16 mouse cellular contexts compared by ENCODE assay signal in the genomic region with DNA sequence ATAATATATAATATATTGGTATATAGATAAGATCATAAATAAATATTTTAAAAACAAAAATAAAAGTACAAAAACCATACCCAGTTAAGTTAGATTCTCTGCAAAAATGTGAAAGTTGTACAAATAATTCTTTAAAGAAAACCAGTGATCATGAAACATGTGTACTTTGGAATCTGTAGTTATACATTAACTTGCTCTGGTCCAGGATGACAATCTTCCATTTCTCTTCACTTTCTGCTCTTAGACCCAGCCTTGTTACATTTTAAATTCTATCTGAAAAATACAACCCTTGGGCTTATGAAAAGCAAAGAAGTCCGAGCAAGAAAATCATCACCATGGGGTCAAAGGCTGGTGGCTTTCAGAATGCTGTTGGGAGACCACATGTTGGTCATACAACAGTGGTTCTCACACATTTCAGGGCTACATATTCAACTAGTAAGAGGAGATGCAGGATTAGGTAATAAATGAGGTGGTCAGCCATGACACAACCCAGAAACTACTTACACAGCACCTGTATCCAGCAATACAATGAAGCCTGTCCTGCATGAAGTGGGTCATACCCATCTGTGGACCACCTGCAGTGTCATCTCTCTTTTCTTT.
A peak's percentile ranks its signal among the peaks of the same experiment; 100 is the strongest.
DNase-seq lines count a peak whose midpoint lies in the region; ATAC-seq and TF ChIP-seq lines count a peak whose summit lies in the region.
"Had no signal": no experiment of that assay in that cellular context is flagged by ENCODE, and none has a peak within 500 bp of the region (broad histone marks: within the 10 kb centered on the region; RNA-seq: fewer than 3 reads in every experiment).

No protein-coding gene starts in this region.

- ATAC-seq in heart, embryonic 13.5 days (ENCODE audit: extremely low read depth, insufficient number of reproducible peaks, low FRiP score, low TSS enrichment) = no peak
- ATAC-seq in intestine, embryonic 15.5 days = peak; percentile 68
- ATAC-seq in kidney, embryonic 16.5 days (ENCODE audit: low FRiP score, low TSS enrichment) = peak; percentile 27; the same call in 1 of the 2 replicates
- ATAC-seq in liver, embryonic 14.5 days (ENCODE audit: insufficient read depth) = no peak
- no peak for ATAC-seq in forebrain, postnatal 0 days
- ATAC-seq: forebrain, embryonic 13.5 days; lung, postnatal 0 days had no signal

- H3K36me3 ChIP-seq in heart, embryonic 13.5 days = no peaks in the 10 kb centered on the region
- H3K36me3 ChIP-seq in intestine, embryonic 15.5 days = no peaks in the 10 kb centered on the region
- no peaks in the 10 kb centered on the region for H3K36me3 ChIP-seq in kidney, embryonic 16.5 days (ENCODE audit: insufficient read depth, low read length)
- H3K36me3 ChIP-seq in liver, embryonic 14.5 days (replicated peaks; ENCODE audit: control insufficient read depth, insufficient read depth, low read depth) = no peaks in the 10 kb centered on the region
- 0 out of 2 replicates have a peak, but pooled peaks cover 3% of the 10 kb centered on the region for H3K36me3 ChIP-seq in forebrain, postnatal 0 days (ENCODE audit: insufficient read depth)
- H3K36me3 ChIP-seq: limb, embryonic 12.5 days; neural tube, embryonic 13.5 days had no signal

- TF ChIP-seq EP300 in liver, embryonic 14.5 days (IDR thresholded peaks at IDR 0.05; ENCODE audit: low read depth) = no peak

- no peaks in the 10 kb centered on the region for H3K9me3 ChIP-seq in heart, embryonic 13.5 days
- no peaks in the 10 kb centered on the region for H3K9me3 ChIP-seq in intestine, embryonic 15.5 days
- H3K9me3 ChIP-seq in kidney, embryonic 16.5 days (ENCODE audit: low read length) = no peaks in the 10 kb centered on the region
- H3K9me3 ChIP-seq in liver, embryonic 14.5 days (ENCODE audit: control insufficient read depth, low read length) = no peaks in the 10 kb centered on the region
- no peaks in the 10 kb centered on the region for H3K9me3 ChIP-seq in forebrain, postnatal 0 days (ENCODE audit: low read length)
- H3K9me3 ChIP-seq: forebrain, embryonic 13.5 days; limb, embryonic 12.5 days; neural tube, embryonic 13.5 days had no signal

- H3K27me3 ChIP-seq in heart, embryonic 13.5 days (replicated peaks) = peaks cover 12% of the 10 kb centered on the region
- no peaks in the 10 kb centered on the region for H3K27me3 ChIP-seq in intestine, embryonic 15.5 days (replicated peaks)
- peaks cover 8% of the 10 kb centered on the region for H3K27me3 ChIP-seq in kidney, embryonic 16.5 days (ENCODE audit: insufficient read depth, low read length)
- H3K27me3 ChIP-seq in liver, embryonic 14.5 days (ENCODE audit: control insufficient read depth, insufficient read depth, low read length) = peaks cover 5% of the 10 kb centered on the region
- H3K27me3 ChIP-seq in forebrain, postnatal 0 days (ENCODE audit: insufficient read depth, low read length) = no peaks in the 10 kb centered on the region

- DNase-seq in heart, postnatal 10 days = no peak
- peak in 2 of 3 experiments; percentile 10 to 14 for DNase-seq in liver, embryonic 14.5 days (ENCODE audit: low read depth in 3 of 3, low spot score in 3 of 3)
- DNase-seq in cerebellum, postnatal 14 days = no peak
- DNase-seq in forebrain, postnatal 0 days = no peak
- no peak for DNase-seq in thymus, postnatal 4 days
- DNase-seq: adrenal gland, postnatal 14 days; cerebellum, adult 9-10 months; heart, postnatal 36 days; layer of hippocampus, postnatal 36 days had no signal

- no peak overlapping the region for H3K4me3 ChIP-seq in heart, embryonic 13.5 days
- no peak overlapping the region for H3K4me3 ChIP-seq in intestine, embryonic 15.5 days (replicated peaks)
- no peak overlapping the region for H3K4me3 ChIP-seq in kidney, embryonic 16.5 days (ENCODE audit: low read length)
- no peak overlapping the region for H3K4me3 ChIP-seq in liver, embryonic 14.5 days (ENCODE audit: insufficient read depth in 1 of 2, low read depth in 2 of 2, low read length in 2 of 2)
- H3K4me3 ChIP-seq in forebrain, postnatal 0 days (ENCODE audit: low read depth, low read length) = no peak overlapping the region
- H3K4me3 ChIP-seq: forebrain, embryonic 13.5 days; limb, embryonic 12.5 days; neural tube, embryonic 13.5 days had no signal

- H3K9ac ChIP-seq in heart, embryonic 13.5 days = no peak overlapping the region
- H3K9ac ChIP-seq in intestine, embryonic 15.5 days = no peak overlapping the region
- no peak overlapping the region for H3K9ac ChIP-seq in kidney, embryonic 16.5 days (replicated peaks; ENCODE audit: low read length)
- H3K9ac ChIP-seq in liver, embryonic 14.5 days (replicated peaks) = no peak overlapping the region
- no peak overlapping the region for H3K9ac ChIP-seq in forebrain, postnatal 0 days
- H3K9ac ChIP-seq: forebrain, embryonic 13.5 days; limb, embryonic 12.5 days; neural tube, embryonic 13.5 days had no signal

- WGBS in heart, embryonic 13.5 days = 70% methylated on average over 1 of the region's 1 CpGs
- 64% methylated on average over 1 of the region's 1 CpGs for WGBS in intestine, embryonic 15.5 days
- WGBS in kidney, embryonic 16.5 days = 74% methylated on average over 1 of the region's 1 CpGs
- 42% methylated on average over 1 of the region's 1 CpGs for WGBS in liver, embryonic 14.5 days (ENCODE audit: insufficient replicate concordance)
- 89% methylated on average over 1 of the region's 1 CpGs for WGBS in forebrain, postnatal 0 days

- intact Hi-C loops in heart, postnatal 10 days (cut with DNase I) = no loop called here

- no peak for TF ChIP-seq CTCF in liver, embryonic 14.5 days (IDR thresholded peaks at IDR 0.05; ENCODE audit: low read depth)
- no peak for TF ChIP-seq CTCF in forebrain, postnatal 0 days (IDR thresholded peaks at IDR 0.05; ENCODE audit: low read depth)

- H3K4me2 ChIP-seq in heart, embryonic 13.5 days = no peak overlapping the region
- peak overlapping the region; percentile 36 for H3K4me2 ChIP-seq in intestine, embryonic 15.5 days (replicated peaks)
- H3K4me2 ChIP-seq in kidney, embryonic 16.5 days (replicated peaks; ENCODE audit: low read depth, low read length) = no peak overlapping the region
- H3K4me2 ChIP-seq in liver, embryonic 14.5 days (ENCODE audit: low read depth) = peak overlapping the region; percentile 22; the same call in 1 of the 2 replicates
- no peak overlapping the region for H3K4me2 ChIP-seq in forebrain, postnatal 0 days (ENCODE audit: low read depth)
- H3K4me2 ChIP-seq: forebrain, embryonic 13.5 days; limb, embryonic 12.5 days; neural tube, embryonic 13.5 days had no signal

- H3K4me1 ChIP-seq in heart, embryonic 13.5 days = peaks cover 40% of the 10 kb centered on the region
- no peaks in the 10 kb centered on the region for H3K4me1 ChIP-seq in intestine, embryonic 15.5 days (replicated peaks)
- H3K4me1 ChIP-seq in kidney, embryonic 16.5 days (ENCODE audit: insufficient read depth, low read length) = 0 out of 2 replicates have a peak, but pooled peaks cover 3% of the 10 kb centered on the region
- H3K4me1 ChIP-seq in liver, embryonic 14.5 days (replicated peaks; ENCODE audit: control insufficient read depth in 2 of 2, insufficient read depth in 2 of 2, low read length in 1 of 2) = 0 out of 4 replicates have a peak, but pooled peaks cover 0 to 2% of the 10 kb centered on the region in 2 experiments
- no peaks in the 10 kb centered on the region for H3K4me1 ChIP-seq in forebrain, postnatal 0 days (ENCODE audit: insufficient read depth)
- H3K4me1 ChIP-seq: forebrain, embryonic 13.5 days; neural tube, embryonic 13.5 days had no signal

- peak overlapping the region; percentile 56; the same call in 1 of the 2 replicates for H3K27ac ChIP-seq in heart, embryonic 13.5 days (replicated peaks)
- peak overlapping the region; percentile 73 for H3K27ac ChIP-seq in intestine, embryonic 15.5 days
- H3K27ac ChIP-seq in kidney, embryonic 16.5 days (ENCODE audit: low read length) = peak overlapping the region; percentile 70
- H3K27ac ChIP-seq in liver, embryonic 14.5 days = no peak overlapping the region; the same call in 1 of the 2 replicates
- no peak overlapping the region for H3K27ac ChIP-seq in forebrain, postnatal 0 days (ENCODE audit: low read depth, low read length)
- H3K27ac ChIP-seq: forebrain, embryonic 13.5 days; limb, embryonic 12.5 days; neural tube, embryonic 13.5 days had no signal

Comparison
In these comparisons a context has a peak if more than half of its experiments do, and no peak if none do; other contexts are left out.
1. ATAC-seq: peak in intestine, embryonic 15.5 days (single experiment) and kidney, embryonic 16.5 days (single experiment); none in heart, embryonic 13.5 days (single experiment), liver, embryonic 14.5 days (single experiment) and forebrain, postnatal 0 days (single experiment).
2. H3K27ac ChIP-seq: peak in heart, embryonic 13.5 days (single experiment), intestine, embryonic 15.5 days (single experiment) and kidney, embryonic 16.5 days (single experiment); none in liver, embryonic 14.5 days (single experiment) and forebrain, postnatal 0 days (single experiment).
3. H3K4me2 ChIP-seq: peak in intestine, embryonic 15.5 days (single experiment) and liver, embryonic 14.5 days (single experiment); none in heart, embryonic 13.5 days (single experiment), kidney, embryonic 16.5 days (single experiment) and forebrain, postnatal 0 days (single experiment).
4. DNase-seq: peak in liver, embryonic 14.5 days (2 of 3); none in heart, postnatal 10 days (0 of 2), cerebellum, postnatal 14 days (0 of 2), forebrain, postnatal 0 days (single experiment) and thymus, postnatal 4 days (single experiment).